Mouse (Mus musculus): ENCODE measurements at regions not wholly inside any gene's neighbourhood (a gene's known extent, or its start where the extent isn't known, plus 50 kb on each side); places are given as distances from the start of the nearest gene placed in this dataset.

DNA sequence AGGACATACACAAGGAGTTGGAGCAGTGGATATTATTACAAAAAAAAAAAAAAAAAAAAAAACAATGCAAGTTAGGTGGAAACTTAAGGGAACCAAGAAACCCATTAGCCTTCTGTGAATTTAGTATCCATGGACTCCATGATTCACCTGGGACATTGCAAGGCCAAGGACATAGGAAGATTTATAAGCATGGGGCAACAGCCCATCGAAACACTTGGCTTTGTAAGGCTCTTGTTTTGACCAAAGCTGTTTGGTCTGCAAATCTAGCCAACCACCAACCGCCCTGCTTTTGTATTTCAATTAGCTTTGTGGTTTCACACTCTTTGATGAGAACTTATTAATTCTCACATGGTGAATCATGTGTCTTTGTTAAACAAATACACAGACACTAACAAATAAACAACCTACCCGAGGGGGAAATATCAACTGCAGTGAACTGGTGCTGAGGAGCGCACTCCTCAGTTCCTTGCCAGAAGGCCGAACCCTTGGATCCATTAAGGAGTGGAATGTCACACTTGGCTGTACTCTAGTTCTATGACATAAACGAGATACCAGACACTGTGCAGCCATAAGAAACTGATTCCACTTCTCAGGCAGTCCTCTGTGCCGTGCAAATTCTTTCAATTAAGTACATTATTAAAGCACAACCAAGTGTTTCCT is 529.7 kb downstream of the Tmem38b start:
- Histone ChIP-seq H3K27me3 (no peaks in the 10 kb centered on the region), H3K4me3 (replicated peaks) (no peak overlapping the region)

GRCm38 (mm10) chr4:54356041-54356427 is 530.2 kb downstream of the Tmem38b start:
- H3K36me3 ChIP-seq = no peaks in the 10 kb centered on the region
- no peak for ATAC-seq
- H3K27ac ChIP-seq = no peak overlapping the region
- no peaks in the 10 kb centered on the region for H3K27me3 ChIP-seq
- no peak overlapping the region for H3K9ac ChIP-seq (replicated peaks)
- no peaks in the 10 kb centered on the region for H3K9me3 ChIP-seq
- H3K4me1 ChIP-seq (replicated peaks) = peaks cover 18% of the 10 kb centered on the region
- WGBS = 88% methylated on average over 2 of the region's 2 CpGs
- no peak overlapping the region for H3K4me2 ChIP-seq (replicated peaks)
- no peak overlapping the region for H3K4me3 ChIP-seq (replicated peaks)

More for the DNA sequence above, 529.7 kb downstream of the Tmem38b start:
- H3K27ac ChIP-seq = no peak overlapping the region
- ATAC-seq = no peak
- no peaks in the 10 kb centered on the region for H3K36me3 ChIP-seq
- no peaks in the 10 kb centered on the region for H3K9me3 ChIP-seq
- H3K4me2 ChIP-seq (replicated peaks) = no peak overlapping the region
- no peak overlapping the region for H3K9ac ChIP-seq (replicated peaks)
- 82% methylated on average over 7 of the region's 7 CpGs for WGBS
- peaks cover 18% of the 10 kb centered on the region for H3K4me1 ChIP-seq (replicated peaks)

GRCm38 (mm10) chr4:54370909-54371308 is 545.1 kb downstream of the Tmem38b start:
- Histone ChIP-seq H3K36me3 (no peaks in the 10 kb centered on the region), H3K4me2 (replicated peaks) (no peak overlapping the region), H3K27me3 (no peaks in the 10 kb centered on the region), H3K9ac (replicated peaks) (no peak overlapping the region), H3K27ac (peak overlapping the region; percentile 72), H3K9me3 (no peaks in the 10 kb centered on the region), H3K4me1 (replicated peaks) (peaks cover 35% of the 10 kb centered on the region), H3K4me3 (replicated peaks) (no peak overlapping the region)
- no peak for ATAC-seq
- 40% methylated on average over 3 of the region's 3 CpGs for WGBS

DNA sequence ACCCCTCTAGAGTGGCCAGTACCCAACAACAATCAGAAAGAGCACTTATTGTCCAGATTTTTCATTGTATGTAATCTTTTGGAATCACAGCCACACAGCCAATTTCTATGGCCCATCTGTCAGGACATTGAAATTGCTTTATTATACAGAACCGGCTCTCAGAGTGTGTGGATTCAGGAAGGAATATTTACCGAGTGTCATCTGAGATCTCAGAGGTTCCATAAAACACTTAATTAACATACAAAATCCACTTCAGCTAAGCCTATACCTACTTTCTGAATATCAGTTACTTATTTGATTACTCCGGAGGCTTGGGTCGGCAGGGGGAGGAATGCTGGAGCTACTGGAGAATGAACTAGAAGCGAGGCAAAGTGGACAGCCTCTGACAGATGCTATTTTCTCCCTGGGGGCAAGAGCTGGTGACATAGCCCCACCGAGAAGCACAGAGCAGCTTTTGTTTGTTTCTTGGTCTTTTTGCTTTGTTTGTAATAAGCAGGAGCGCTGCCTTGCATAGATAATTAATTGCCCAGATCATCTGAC is 545.6 kb downstream of the Tmem38b start:
- WGBS = 13% methylated on average over 7 of the region's 7 CpGs
- no peak overlapping the region for H3K4me3 ChIP-seq (replicated peaks)
- H3K36me3 ChIP-seq = no peaks in the 10 kb centered on the region
- no peak overlapping the region for H3K9ac ChIP-seq (replicated peaks)
- H3K27ac ChIP-seq = peak overlapping the region; percentile 72
- H3K9me3 ChIP-seq = no peaks in the 10 kb centered on the region
- no peaks in the 10 kb centered on the region for H3K27me3 ChIP-seq
- H3K4me1 ChIP-seq (replicated peaks) = peaks cover 35% of the 10 kb centered on the region
- H3K4me2 ChIP-seq (replicated peaks) = no peak overlapping the region
- peak; percentile 85 for ATAC-seq

DNA sequence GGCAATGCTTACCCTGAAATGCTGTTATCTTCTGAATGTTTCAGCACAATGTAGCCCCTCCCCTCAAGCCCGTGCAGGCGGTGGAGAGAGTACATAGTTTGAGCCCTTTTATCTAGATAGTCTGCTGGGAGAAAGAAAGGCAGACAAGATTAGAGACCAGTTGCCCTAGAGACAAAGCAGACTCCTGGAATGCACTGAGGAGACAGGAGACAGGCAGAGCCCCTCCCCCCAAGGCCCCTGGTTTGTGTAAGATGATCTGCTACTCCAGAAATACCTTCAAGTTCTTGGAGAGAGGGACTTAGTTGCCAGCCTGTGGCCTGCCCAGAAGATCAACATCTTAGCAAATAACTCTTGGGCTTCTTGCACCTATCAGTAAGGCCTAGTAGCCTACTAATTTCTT is 547.8 kb downstream of the Tmem38b start:
- Histone ChIP-seq H3K4me2 (replicated peaks) (no peak overlapping the region), H3K36me3 (no peaks in the 10 kb centered on the region), H3K27me3 (no peaks in the 10 kb centered on the region), H3K4me3 (replicated peaks) (no peak overlapping the region), H3K9me3 (no peaks in the 10 kb centered on the region), H3K27ac (no peak overlapping the region), H3K9ac (replicated peaks) (no peak overlapping the region), H3K4me1 (replicated peaks) (peaks cover 35% of the 10 kb centered on the region)
- no peak for ATAC-seq
- 2% methylated on average over 2 of the region's 2 CpGs for WGBS

DNA sequence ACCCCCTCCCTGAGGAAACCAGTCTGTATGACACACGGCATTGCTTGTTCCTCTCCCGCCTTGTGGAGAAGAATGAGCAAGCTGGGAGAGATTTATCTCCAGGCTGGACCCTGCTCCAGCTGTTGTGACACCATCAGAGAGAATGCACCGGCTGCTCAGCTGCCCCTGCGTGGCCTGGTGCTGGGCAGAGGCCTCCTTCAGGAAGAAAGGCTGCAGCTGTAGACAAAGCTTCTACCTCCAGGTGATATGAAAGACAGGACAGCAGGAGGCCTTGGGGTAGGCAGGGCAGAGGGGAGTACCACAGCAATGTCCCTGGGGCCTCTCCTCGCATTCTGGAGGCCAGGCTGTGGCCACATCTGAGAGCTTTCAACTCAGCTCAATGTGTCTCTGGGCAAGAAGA is 548.6 kb downstream of the Tmem38b start:
- Histone ChIP-seq H3K27ac (no peak overlapping the region), H3K36me3 (no peaks in the 10 kb centered on the region), H3K4me1 (replicated peaks) (peaks cover 35% of the 10 kb centered on the region), H3K27me3 (no peaks in the 10 kb centered on the region), H3K9me3 (no peaks in the 10 kb centered on the region), H3K9ac (replicated peaks) (no peak overlapping the region), H3K4me3 (replicated peaks) (no peak overlapping the region), H3K4me2 (replicated peaks) (no peak overlapping the region)
- ATAC-seq = no peak
- 10% methylated on average over 5 of the region's 5 CpGs for WGBS

- Histone ChIP-seq H3K4me2 (replicated peaks) (no peak overlapping the region), H3K4me1 (replicated peaks) (peaks cover 13% of the 10 kb centered on the region), H3K27me3 (no peaks in the 10 kb centered on the region), H3K27ac (no peak overlapping the region), H3K36me3 (no peaks in the 10 kb centered on the region), H3K4me3 (replicated peaks) (no peak overlapping the region), H3K9ac (replicated peaks) (no peak overlapping the region), H3K9me3 (no peaks in the 10 kb centered on the region)
- ATAC-seq = peak; percentile 55
- WGBS = 33% methylated on average over 6 of the region's 6 CpGs
Observed at GRCm38 (mm10) chr4:54387460-54387859, 557.4 kb upstream of the Zfp462 start.

DNA sequence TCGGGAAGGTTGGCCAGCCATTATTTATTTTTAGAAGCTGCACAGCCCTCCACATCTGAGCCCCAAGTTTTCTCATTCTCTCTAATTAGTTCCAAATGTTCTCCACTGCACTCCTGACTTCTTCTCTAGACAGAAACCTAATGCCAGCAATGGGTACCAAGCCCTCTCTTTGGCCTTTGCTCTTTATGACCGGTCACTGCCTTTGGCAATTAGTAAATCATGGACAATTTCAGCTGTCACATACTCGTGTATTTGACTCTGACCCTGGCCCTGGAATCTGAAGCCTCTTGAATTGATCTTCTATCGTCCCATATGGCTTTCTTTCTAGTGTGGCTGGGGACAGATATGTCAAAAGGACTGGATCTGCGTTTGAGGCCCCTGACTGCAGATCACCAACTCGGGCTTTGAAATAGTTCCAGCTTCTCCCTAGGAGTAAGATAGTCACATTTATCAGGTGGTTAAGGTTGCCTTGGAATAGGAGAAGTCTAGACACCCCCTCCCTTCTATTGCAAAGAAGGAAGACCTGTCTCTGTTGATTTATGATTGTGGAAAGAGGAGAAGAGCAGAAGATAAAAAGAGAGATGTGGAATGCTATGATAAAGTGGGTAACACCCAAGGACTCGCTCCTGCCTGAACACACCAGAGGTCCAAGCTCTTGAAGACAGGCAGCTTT is 553.2 kb upstream of the Zfp462 start:
- no peak overlapping the region for H3K4me2 ChIP-seq (replicated peaks)
- 88% methylated on average over 7 of the region's 7 CpGs for WGBS
- H3K9ac ChIP-seq (replicated peaks) = no peak overlapping the region
- H3K36me3 ChIP-seq = no peaks in the 10 kb centered on the region
- no peaks in the 10 kb centered on the region for H3K9me3 ChIP-seq
- H3K27me3 ChIP-seq = no peaks in the 10 kb centered on the region
- H3K4me3 ChIP-seq (replicated peaks) = no peak overlapping the region
- H3K4me1 ChIP-seq (replicated peaks) = peaks cover 7% of the 10 kb centered on the region
- H3K27ac ChIP-seq = no peak overlapping the region
- ATAC-seq = no peak

- Histone ChIP-seq H3K27ac (no peak overlapping the region), H3K27me3 (no peaks in the 10 kb centered on the region), H3K9ac (replicated peaks) (no peak overlapping the region), H3K9me3 (no peaks in the 10 kb centered on the region), H3K4me2 (replicated peaks) (no peak overlapping the region), H3K36me3 (no peaks in the 10 kb centered on the region), H3K4me3 (replicated peaks) (no peak overlapping the region), H3K4me1 (replicated peaks) (no peaks in the 10 kb centered on the region)
- whole genome bisulfite sequencing = 91% methylated on average over 4 of the region's 4 CpGs
- no peak for ATAC-seq
Observed at GRCm38 (mm10) chr4:54406151-54406550, 538.7 kb upstream of the Zfp462 start.

- no peak overlapping the region for H3K4me3 ChIP-seq (replicated peaks)
- H3K9me3 ChIP-seq = no peaks in the 10 kb centered on the region
- no peak overlapping the region for H3K27ac ChIP-seq
- H3K4me2 ChIP-seq (replicated peaks) = no peak overlapping the region
- ATAC-seq = no peak
- H3K27me3 ChIP-seq = no peaks in the 10 kb centered on the region
- WGBS = 49% methylated on average over 2 of the region's 2 CpGs
- no peaks in the 10 kb centered on the region for H3K4me1 ChIP-seq (replicated peaks)
- H3K9ac ChIP-seq (replicated peaks) = no peak overlapping the region
- no peaks in the 10 kb centered on the region for H3K36me3 ChIP-seq
Observed at GRCm38 (mm10) chr4:54407930-54408329, 536.9 kb upstream of the Zfp462 start.

- no peak overlapping the region for H3K9ac ChIP-seq (replicated peaks)
- ATAC-seq = no peak
- 91% methylated on average over 3 of the region's 3 CpGs for WGBS
- H3K4me3 ChIP-seq (replicated peaks) = no peak overlapping the region
- no peaks in the 10 kb centered on the region for H3K27me3 ChIP-seq
- no peaks in the 10 kb centered on the region for H3K9me3 ChIP-seq
- H3K4me2 ChIP-seq (replicated peaks) = no peak overlapping the region
- no peaks in the 10 kb centered on the region for H3K4me1 ChIP-seq (replicated peaks)
- H3K27ac ChIP-seq = no peak overlapping the region
- H3K36me3 ChIP-seq = no peaks in the 10 kb centered on the region
Observed at GRCm38 (mm10) chr4:54430789-54431188, 514.1 kb upstream of the Zfp462 start.

DNA sequence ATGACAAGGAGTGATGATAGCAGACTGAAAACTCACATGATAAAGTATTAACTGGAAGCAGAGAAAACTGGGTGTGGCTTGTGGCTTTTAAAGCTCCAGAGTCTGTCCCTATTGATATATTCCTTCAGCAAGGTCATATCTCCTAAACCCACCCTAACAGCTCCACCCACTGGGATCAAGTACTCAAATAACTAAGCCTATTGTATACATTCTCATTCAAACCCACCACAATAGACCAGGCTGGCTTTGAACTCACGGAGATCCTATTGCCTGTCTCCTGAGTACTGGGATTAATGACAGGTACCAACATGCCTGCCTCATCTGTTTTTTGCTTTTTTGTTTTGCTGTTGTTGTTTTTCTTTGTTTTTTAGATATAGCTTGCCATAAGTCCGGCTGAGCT is 484.3 kb upstream of the Zfp462 start:
- Histone ChIP-seq H3K4me3 (replicated peaks) (no peak overlapping the region), H3K4me1 (replicated peaks) (no peaks in the 10 kb centered on the region), H3K4me2 (replicated peaks) (no peak overlapping the region), H3K36me3 (no peaks in the 10 kb centered on the region), H3K27ac (no peak overlapping the region), H3K9me3 (no peaks in the 10 kb centered on the region), H3K9ac (replicated peaks) (no peak overlapping the region), H3K27me3 (no peaks in the 10 kb centered on the region)
- 62% methylated on average over 2 of the region's 2 CpGs for WGBS
- ATAC-seq = no peak
